Mouse (Mus musculus) small intestine, adult 2 months (tissue): ENCODE measurements around the gene Ier5l. TPM values are rescaled to one million over a fixed set of nuclear protein-coding genes. Genes with fewer than 3 reads are reported as not detected.
A peak's percentile ranks its signal among the peaks of the same experiment; 100 is the strongest.

ENCODE experiments used
- H3K27ac ChIP-seq: fragments of 200-500 bp; 2 replicates; pipeline ENCODE4 v1.5.1; 2012; ENCODE audit warnings: low read depth, low read length, control low read depth, inconsistent platforms; ENCODE audit not compliant: insufficient read depth
- H3K27me3 ChIP-seq: fragments of 200-500 bp; 2 replicates; pipeline ENCODE4 v1.6.1; 2012; ENCODE audit warnings: mild to moderate bottlenecking, moderate library complexity, low read length, inconsistent platforms; ENCODE audit not compliant: control insufficient read depth, insufficient read depth
- H3K36me3 ChIP-seq: fragments of 200-500 bp; 2 replicates; pipeline ENCODE4 v1.6.1; 2012; ENCODE audit warnings: mild to moderate bottlenecking, low read length, control low read depth, inconsistent platforms; ENCODE audit not compliant: control insufficient read depth, insufficient read depth
- H3K4me1 ChIP-seq: fragments of 200-500 bp; 2 replicates; pipeline ENCODE4 v1.6.1; 2012; ENCODE audit warnings: low read length, inconsistent platforms, mixed read lengths; ENCODE audit not compliant: control insufficient read depth, insufficient read depth, insufficient read length
- H3K4me3 ChIP-seq: fragments of 200-500 bp; 2 replicates; pipeline ENCODE4 v1.5.1; 2012; ENCODE audit warnings: low read depth, mild to moderate bottlenecking, control low read depth, inconsistent platforms, low read length, moderate library complexity
- CTCF ChIP-seq: fragments of 200-500 bp; IDR thresholded peaks from 2 replicates; pipeline ENCODE4 v1.5.1; 2012; ENCODE audit warnings: low read depth, mild to moderate bottlenecking, control low read depth, inconsistent platforms, low read length, moderate library complexity, mixed read lengths; ENCODE audit not compliant: insufficient replicate concordance, insufficient read length; ENCODE audit errors: extremely low read depth
- POLR2A ChIP-seq: fragments of 200-500 bp; IDR thresholded peaks from 2 replicates; pipeline ENCODE4 v1.6.1; 2012; ENCODE audit warnings: low read depth, mild to moderate bottlenecking, control low read depth, inconsistent platforms, low read length, moderate library complexity
- WGBS: fragments of 180-500 bp; shearing (Covaris S2); methylation state at CpG from one replicate; pipeline ENCODE4 v1.1.7; 2018; 5-methylcytosine and 5-hydroxymethylcytosine counted together
- polyA plus RNA-seq: library from polyadenylated mRNA; depleted of rRNA; stranded (reverse); fragments of >200 nt; gene quantifications from 2 replicates; pipeline ENCODE4 v1.2.3, GENCODE M21; 2012

Ier5l gene
- polyA plus RNA-seq, 1 experiment: 13.4 TPM

- peaks cover 8% of the 10 kb centered on the region for H3K4me1 ChIP-seq
- TF ChIP-seq POLR2A (peak; percentile 20; the same call in 1 of the 2 replicates), CTCF (no peak)
- H3K27me3 ChIP-seq: no peaks in the 10 kb centered on the region
- 24% methylated on average over 22 of the region's 22 CpGs for WGBS
- no peak overlapping the region for H3K27ac ChIP-seq
- no peaks in the 10 kb centered on the region for H3K36me3 ChIP-seq
- H3K4me3 ChIP-seq: peak overlapping the region; percentile 63
These were observed 22.2 kb upstream of the Ier5l start for GRCm38 (mm10) chr2:30495909-30496861.

- Histone ChIP-seq H3K27ac (no peak overlapping the region), H3K36me3 (no peaks in the 10 kb centered on the region), H3K4me3 (no peak overlapping the region), H3K27me3 (no peaks in the 10 kb centered on the region), H3K4me1 (peaks cover 8% of the 10 kb centered on the region)
- TF ChIP-seq CTCF (no peak), POLR2A (no peak)
- WGBS: 73% methylated on average over 8 of the region's 8 CpGs
These were observed 21.2 kb upstream of the Ier5l start for GRCm38 (mm10) chr2:30495000-30495908.

DNA sequence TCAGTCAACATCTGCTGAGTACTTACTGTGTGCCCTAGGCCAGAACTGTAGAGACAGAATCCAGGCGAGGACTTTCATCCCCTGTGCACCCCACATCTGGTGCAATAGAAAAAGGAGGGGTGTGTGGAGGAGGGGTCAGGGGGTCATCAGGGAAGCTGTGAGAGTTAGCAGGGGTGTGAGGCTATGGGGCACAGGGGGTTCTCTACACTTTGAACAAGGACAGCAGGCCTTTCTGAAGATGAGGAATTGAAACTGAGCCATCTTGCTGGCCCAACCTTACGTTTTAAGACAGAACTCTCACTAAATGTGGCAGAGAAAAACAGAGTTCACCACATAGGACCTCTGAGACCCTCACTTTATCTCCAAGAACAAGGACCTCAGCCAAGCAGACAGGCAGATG is 16.4 kb upstream of the Ier5l start:
- Histone ChIP-seq H3K36me3 (no peaks in the 10 kb centered on the region), H3K27ac (no peak overlapping the region), H3K4me1 (no peaks in the 10 kb centered on the region), H3K27me3 (no peaks in the 10 kb centered on the region), H3K4me3 (no peak overlapping the region)
- 69% methylated on average over 2 of the region's 2 CpGs for WGBS
- TF ChIP-seq CTCF (no peak), POLR2A (no peak)

- Histone ChIP-seq H3K4me3 (no peak overlapping the region), H3K4me1 (no peaks in the 10 kb centered on the region), H3K27me3 (no peaks in the 10 kb centered on the region), H3K36me3 (no peaks in the 10 kb centered on the region), H3K27ac (no peak overlapping the region)
- 49% methylated on average over 7 of the region's 7 CpGs for WGBS
- no peak for TF ChIP-seq CTCF
- no peak for TF ChIP-seq POLR2A
These were observed 13.6 kb upstream of the Ier5l start for GRCm38 (mm10) chr2:30487597-30487996.

GRCm38 (mm10) chr2:30478526-30478925 is 4.5 kb upstream of the Ier5l start:
- Histone ChIP-seq H3K4me1 (peaks cover 7% of the 10 kb centered on the region), H3K4me3 (no peak overlapping the region), H3K27me3 (no peaks in the 10 kb centered on the region), H3K27ac (no peak overlapping the region), H3K36me3 (no peaks in the 10 kb centered on the region)
- WGBS: 88% methylated on average over 1 of the region's 1 CpGs
- TF ChIP-seq CTCF (no peak), POLR2A (no peak)

- Histone ChIP-seq H3K4me3 (no peak overlapping the region), H3K36me3 (no peaks in the 10 kb centered on the region), H3K4me1 (peaks cover 15% of the 10 kb centered on the region), H3K27ac (no peak overlapping the region), H3K27me3 (no peaks in the 10 kb centered on the region)
- WGBS: 59% methylated on average over 2 of the region's 2 CpGs
- no peak for TF ChIP-seq CTCF
- no peak for TF ChIP-seq POLR2A
These were observed 2.2 kb upstream of the Ier5l start for GRCm38 (mm10) chr2:30476241-30476640.
